Mouse (Mus musculus) C2C12 (cell line): ENCODE data around the gene Slc2a12.

ENCODE experiments used
- CEBPB ChIP-seq: IDR thresholded peaks from one replicate; pipeline ENCODE4 v1.6.1; 2011; ENCODE audit warnings: low read depth, mild to moderate bottlenecking, control low read depth, moderate library complexity
- CTCF ChIP-seq: IDR thresholded peaks from one replicate; pipeline ENCODE4 v1.5.1; 2011; ENCODE audit not compliant: control insufficient read depth, insufficient read depth, insufficient read length
- MAX ChIP-seq: IDR thresholded peaks from one replicate; pipeline ENCODE4 v1.6.1; 2011; ENCODE audit warnings: mild to moderate bottlenecking, control low read depth
- MYOD1 ChIP-seq: IDR thresholded peaks from one replicate; pipeline ENCODE4 v1.6.1; 2011; ENCODE audit warnings: low read depth; ENCODE audit not compliant: control insufficient read depth, insufficient read length
- USF1 ChIP-seq: IDR thresholded peaks from one replicate; pipeline ENCODE4 v1.6.1; 2011; ENCODE audit warnings: low read depth, mild to moderate bottlenecking, control low read depth, moderate library complexity

- no peak for TF ChIP-seq MYOD1
- no peak for TF ChIP-seq CTCF
- TF ChIP-seq MAX = no peak
- TF ChIP-seq USF1 = no peak
- TF ChIP-seq CEBPB = no peak
Measured at GRCm38 (mm10) chr10:22598908-22599480, 45.8 kb upstream of the Slc2a12 start.
